Mouse (Mus musculus): ENCODE data around the gene Bach2.

Gene Bach2

DNA sequence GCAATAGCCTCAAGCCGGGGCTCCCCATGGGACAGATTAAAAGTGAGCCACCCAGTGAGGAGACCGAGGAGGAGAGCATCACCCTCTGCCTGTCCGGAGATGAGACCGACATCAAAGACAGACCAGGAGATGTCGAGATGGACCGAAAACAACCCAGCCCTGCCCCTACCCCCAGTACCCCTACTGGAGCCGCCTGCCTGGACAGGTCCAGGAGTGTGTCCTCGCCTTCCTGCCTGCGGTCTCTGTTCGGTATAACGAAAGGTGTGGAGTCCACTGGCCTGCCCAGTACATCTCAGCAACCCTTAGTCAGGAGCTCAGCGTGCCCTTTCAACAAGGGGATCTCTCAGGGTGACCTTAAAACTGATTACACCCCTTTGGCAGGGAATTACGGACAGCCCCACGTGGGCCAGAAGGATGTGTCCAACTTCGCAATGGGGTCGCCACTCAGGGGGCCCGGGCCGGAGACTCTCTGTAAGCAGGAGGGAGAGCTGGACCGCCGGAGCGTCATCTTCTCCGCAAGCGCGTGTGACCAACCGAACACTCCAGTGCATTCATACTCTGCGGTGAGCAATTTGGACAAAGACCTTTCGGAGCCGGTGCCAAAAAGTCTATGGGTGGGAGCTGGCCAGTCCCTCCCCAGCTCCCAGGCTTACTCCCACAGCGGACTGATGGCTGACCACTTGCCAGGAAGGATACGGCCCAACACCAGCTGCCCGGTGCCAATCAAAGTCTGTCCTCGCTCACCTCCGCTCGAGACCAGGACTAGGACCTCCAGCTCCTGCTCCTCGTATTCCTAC, 323.9 kb downstream of the Bach2 start:
- DNase-seq (ENCODE audit: low read depth, low spot score), result no peak

GRCm38 (mm10) chr4:32564416-32564815, 325.8 kb downstream of the Bach2 start:
- DNase-seq (ENCODE audit: low read depth, low spot score), result no peak

DNA sequence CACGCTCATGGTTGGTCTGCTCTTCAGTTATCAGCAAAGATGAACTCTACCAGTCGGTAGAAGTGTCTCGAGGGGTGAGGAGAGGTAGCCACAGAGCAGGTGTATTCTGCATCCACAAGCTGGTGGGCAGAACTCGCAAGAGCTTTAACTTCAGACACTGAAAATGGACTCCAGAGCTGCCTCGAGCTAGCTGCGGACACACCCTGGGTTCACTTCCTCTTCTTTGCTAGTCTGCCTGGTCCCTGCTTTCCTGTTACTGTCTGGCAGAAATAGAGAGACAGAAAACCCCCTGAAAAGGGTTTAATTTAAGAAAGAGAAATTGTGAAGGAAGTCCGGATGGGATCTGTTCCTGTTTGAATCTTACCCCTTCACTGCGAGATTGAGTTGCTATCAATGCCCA, 326.3 kb downstream of the Bach2 start:
- DNase-seq (ENCODE audit: low read depth, low spot score), result no peak

- no peak for DNase-seq (ENCODE audit: low read depth, low spot score)
Observed at GRCm38 (mm10) chr4:32569054-32569453, 330.4 kb downstream of the Bach2 start.

GRCm38 (mm10) chr4:32569995-32570938, 331.7 kb downstream of the Bach2 start:
- no peak for DNase-seq (ENCODE audit: low read depth, low spot score)

GRCm38 (mm10) chr4:32570939-32571317, 332.3 kb downstream of the Bach2 start:
- no peak for DNase-seq (ENCODE audit: low read depth, low spot score)

DNA sequence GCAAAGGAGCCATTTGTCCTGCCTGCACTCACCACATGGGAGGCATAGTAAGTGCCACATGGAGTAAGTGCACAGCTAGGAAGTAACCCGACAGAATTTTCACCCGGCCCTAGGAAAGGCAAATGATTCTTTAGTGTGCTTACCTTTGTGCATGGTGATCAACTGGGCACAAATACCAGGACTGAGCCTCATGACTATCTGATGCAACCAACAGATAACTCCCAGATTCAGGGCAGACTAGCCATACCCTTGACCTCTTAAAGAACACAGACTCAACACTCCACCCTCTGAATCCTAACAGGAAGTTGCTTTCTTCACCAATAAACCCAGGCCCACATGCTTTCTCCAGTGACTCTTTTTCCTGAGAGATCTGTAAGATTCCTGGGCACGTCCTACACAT, 332.8 kb downstream of the Bach2 start:
- no peak for DNase-seq (ENCODE audit: low read depth, low spot score)

DNA sequence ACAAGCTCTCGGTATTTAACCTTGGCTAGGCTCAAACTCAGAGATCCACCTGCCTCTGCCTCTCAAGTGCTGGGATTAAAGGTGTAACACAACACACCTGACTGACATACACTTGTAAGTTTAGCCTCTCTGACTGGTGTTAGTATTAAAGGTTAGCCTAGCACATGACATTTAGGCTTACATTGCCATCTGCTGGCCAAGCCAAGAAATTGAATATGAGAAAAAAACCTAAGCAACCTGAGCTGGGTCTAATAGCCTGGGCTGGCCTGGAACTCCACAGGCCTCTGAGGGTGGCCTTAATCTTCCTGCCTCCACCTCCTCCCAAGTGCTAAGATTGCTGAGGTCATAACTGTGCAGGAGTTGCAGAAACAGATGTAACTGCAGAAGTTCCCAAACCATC, 333.5 kb downstream of the Bach2 start:
- no peak for DNase-seq (ENCODE audit: low read depth, low spot score)

DNA sequence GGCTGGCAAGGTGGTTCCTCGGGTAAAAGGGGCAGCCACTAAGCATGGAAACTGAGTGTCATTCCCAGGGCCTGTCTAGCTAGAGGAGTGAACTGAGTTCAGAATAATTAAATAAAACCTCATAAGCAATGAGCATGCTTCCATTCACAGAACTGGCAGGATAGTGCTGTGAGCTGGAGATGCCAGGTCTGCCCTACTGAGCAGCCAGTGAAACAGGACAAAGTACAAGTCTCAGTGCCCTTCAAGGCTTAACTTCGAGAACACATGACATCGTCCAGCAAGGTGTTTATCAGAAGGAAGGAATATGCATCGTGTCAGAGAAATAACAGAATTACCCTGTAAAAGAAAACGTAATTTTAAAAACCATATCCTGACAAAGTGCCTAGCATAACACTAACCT, 335.0 kb downstream of the Bach2 start:
- no peak for DNase-seq (ENCODE audit: low read depth, low spot score)

- DNase-seq (ENCODE audit: low read depth, low spot score), result no peak
Observed at GRCm38 (mm10) chr4:32574604-32575003, 336.0 kb downstream of the Bach2 start.

DNA sequence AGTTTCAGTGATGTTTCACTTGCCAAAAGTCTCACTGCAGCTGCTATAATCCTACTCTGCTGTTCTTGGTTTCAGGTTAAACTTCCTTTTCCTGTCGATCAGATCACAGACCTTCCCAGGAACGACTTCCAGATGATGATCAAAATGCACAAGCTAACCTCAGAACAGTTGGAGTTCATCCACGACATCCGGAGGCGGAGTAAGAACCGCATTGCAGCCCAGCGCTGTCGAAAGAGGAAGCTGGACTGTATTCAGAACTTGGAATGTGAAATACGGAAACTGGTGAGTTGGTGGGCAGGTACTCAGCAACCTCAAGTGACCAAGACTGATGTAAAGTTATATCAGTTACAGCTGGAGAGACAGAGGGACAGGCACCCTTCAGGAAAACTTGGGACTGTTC, 336.6 kb downstream of the Bach2 start:
- no peak for DNase-seq (ENCODE audit: low read depth, low spot score)

DNA sequence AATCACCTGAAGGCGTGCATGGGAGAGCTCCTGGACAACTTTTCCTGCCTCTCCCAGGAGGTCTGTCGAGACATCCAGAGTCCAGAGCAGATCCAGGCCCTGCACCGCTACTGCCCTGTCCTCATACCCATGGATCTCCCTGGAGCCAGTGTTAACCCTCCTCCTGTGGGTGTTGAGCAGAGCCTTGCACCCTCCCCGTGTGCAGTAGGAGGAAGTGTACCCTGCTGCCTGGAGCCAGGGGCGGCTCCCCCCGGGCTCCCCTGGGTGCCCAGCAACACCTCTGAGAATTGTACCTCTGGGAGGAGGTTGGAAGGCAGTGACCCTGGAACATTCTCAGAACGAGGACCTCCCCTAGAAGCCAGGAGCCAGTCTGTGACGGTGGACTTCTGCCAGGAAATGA, 341.2 kb downstream of the Bach2 start:
- DNase-seq (ENCODE audit: low read depth, low spot score), result no peak

DNA sequence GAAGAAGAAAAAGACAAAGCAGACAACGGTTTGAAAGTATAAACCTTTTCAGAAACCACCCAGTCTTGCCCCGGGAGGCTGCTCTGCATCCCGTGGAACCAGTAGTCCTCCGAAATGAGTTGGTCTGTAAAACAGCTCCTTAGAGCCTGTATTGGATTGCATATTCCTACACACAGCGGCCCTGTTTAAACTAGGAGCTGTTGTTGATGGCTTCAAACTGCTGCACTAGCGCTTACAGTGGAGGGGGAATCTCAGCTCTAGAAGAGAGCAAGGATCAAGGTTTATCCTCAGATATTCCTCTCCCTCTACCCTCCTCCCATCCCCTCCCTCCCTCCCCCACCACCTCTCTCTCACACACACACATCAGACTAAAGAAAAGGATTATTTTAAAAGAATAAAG, 345.6 kb downstream of the Bach2 start:
- DNase-seq (ENCODE audit: low read depth, low spot score), result no peak

DNA sequence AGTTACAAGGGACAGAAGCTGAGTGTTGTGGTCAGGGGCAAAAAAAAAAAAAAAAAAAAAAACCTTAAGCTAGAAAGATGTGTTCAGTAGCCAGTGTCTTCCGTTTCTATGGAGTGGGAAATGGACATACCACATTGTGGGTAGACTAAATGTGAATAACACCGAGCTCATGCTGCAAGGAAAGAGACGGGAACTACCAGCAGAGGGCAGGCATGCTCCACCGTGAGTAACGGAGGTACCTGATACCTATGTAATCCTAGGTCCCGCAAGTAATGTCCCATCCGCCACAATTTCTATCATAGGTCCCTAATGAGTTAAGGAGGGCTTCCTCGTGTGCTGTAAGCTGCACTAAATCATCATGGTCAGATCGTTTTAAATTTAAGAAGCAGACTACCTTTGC, 348.0 kb downstream of the Bach2 start:
- DNase-seq (ENCODE audit: low read depth, low spot score), result peak; percentile 27

DNA sequence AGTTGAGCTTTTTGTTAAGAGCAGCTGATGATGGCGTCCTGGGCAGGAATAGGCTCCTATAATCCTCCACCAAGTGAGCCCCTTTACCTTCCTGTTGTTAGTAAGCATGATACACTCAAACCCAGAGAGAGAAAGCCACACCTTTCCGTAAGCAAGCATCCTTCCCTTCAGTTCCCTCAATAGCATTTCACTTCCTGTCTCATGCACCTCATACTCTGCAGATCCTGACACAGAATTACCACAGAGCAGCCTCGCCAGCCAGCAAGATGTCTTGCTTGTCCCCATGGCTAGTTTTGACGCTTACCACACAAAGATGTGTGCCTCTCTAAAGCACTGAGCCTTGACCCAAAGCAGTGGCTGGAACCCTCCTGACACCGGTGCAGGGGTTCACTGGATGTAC, 348.9 kb downstream of the Bach2 start:
- no peak for DNase-seq (ENCODE audit: low read depth, low spot score)

GRCm38 (mm10) chr4:32588237-32588636, 349.6 kb downstream of the Bach2 start:
- DNase-seq (ENCODE audit: low read depth, low spot score), result no peak

- DNase-seq (ENCODE audit: low read depth, low spot score), result no peak
Observed at GRCm38 (mm10) chr4:32601135-32601534, 362.5 kb downstream of the Bach2 start.

- no peak for DNase-seq (ENCODE audit: low read depth, low spot score)
Observed at GRCm38 (mm10) chr4:32602660-32603059, 364.1 kb downstream of the Bach2 start, which contains the start of gene Gja10. Gene Gja10, minus strand, starts transcription at chr4:32602760.

DNA sequence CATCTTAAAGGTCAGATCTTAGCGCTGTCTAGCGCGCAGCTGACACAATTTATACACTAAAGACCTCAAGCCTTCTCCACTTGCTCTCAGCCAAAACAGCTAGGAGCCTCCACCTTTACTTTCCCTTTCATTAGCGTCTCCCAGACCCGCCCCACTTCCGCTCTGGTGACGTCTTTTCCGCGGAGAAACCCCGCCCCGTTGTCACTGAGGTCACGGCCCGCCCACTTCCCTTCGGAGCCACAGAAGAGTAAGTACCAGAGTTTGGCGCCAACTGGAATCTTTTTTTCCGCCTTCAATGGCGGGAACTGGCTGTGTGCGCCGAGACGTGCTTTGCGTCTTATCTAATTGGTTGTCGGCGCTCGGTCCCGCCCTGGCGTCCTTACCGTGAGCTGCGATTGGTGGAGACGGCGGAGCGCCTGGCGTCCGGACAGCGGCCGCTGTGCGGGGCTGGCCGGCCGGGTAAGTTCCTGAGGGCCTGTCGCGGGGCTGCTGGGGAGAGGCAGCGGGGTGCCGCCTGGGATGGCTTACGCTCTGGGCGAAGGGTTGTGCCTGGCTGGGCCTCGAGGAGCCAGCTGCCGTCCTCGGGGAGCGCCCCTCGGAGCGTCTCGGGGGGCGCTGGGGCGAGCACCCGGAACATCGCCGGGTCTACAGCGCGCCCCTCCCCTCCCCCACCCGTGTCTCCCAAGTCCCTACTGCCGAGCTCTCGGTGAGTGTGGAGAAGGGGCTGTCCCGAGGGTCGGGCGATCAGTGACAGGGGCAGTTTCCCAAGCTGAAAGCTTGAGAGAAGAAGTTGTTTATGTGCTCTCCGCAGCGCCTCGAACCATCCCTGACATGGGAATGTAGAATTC, 376.7 kb downstream of the Bach2 start, which contains the start of gene Casp8ap2:
Casp8ap2 (plus strand) TSS at position 418 of the 848 bp plus-strand sequence.
- DNase-seq (ENCODE audit: low read depth, low spot score), result peak; percentile 99

DNA sequence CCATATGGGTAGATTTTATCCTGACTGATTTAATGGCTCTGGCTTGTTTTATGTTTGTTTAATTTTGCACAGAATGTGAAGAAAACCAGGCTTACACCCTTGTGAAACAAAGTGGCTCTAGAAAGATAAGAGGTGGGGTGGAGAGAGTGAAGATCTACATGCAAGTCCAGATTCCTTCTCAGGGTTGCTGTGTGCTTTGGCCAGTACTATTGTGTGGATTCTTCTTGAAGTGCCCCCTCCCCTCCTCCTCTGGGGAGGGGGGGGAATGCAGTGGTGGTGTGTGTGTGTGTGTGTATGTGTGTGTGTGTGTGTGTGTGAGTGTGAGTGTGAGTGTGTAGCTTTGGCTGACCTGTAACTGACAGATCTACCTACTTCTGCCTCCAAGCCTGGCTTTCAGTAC, 383.0 kb downstream of the Bach2 start:
- no peak for DNase-seq (ENCODE audit: low read depth, low spot score)

All from c-Kit-negative CD71-positive TER-119-positive erythroid progenitor cells, embryonic 14.5 days (primary cell).